Mouse (Mus musculus) heart, embryonic 12.5 days (tissue): Measurements from ENCODE around the gene Reg2. TPM values are rescaled to one million over a fixed set of nuclear protein-coding genes. Genes with fewer than 3 reads are reported as not detected.

Source experiments
- polyA plus RNA-seq: library from polyadenylated mRNA; unstranded; fragments of >200 nt; fragmentation: Nextera tagmentation; extraction: Ambion mirVana; gene quantifications from 2 replicates; pipeline ENCODE4 v1.2.1, GENCODE M21; 2016

Gene Reg2
- polyA plus RNA-seq, 1 experiment from 2014 or later: not detected

Other genes with a start within 250 kb of the Reg2 start
- gene Reg3b, start 25.0 kb upstream of the Reg2 start, polyA plus RNA-seq: not detected in 2 replicates
- not detected in 2 replicates for gene Reg3d, start 16.8 kb upstream of the Reg2 start, polyA plus RNA-seq
- gene Reg3a, start 14.9 kb upstream of the Reg2 start, polyA plus RNA-seq: not detected in 2 replicates
- gene Reg1, start 27.1 kb downstream of the Reg2 start, polyA plus RNA-seq: not detected in 2 replicates
- gene Reg3g, start 73.2 kb downstream of the Reg2 start, polyA plus RNA-seq: not detected in 2 replicates